Mouse (Mus musculus) brain, embryonic 14.5 days (tissue): ENCODE measurements at regions not wholly inside any gene's neighbourhood (a gene's known extent, or its start where the extent isn't known, plus 50 kb on each side); places are given as distances from the start of the nearest gene placed in this dataset.

Experiments
- CTCF ChIP-seq: fragments of 200-500 bp; IDR thresholded peaks from 2 replicates; pipeline ENCODE4 v1.5.1; 2012; ENCODE audit warnings: inconsistent platforms, mild to moderate bottlenecking, moderate library complexity, borderline replicate concordance; ENCODE audit not compliant: insufficient read depth, insufficient read length; ENCODE audit errors: extremely low read depth
- POLR2A ChIP-seq: fragments of 200-500 bp; IDR thresholded peaks from 2 replicates; pipeline ENCODE4 v1.6.1; 2012; ENCODE audit warnings: mild to moderate bottlenecking, inconsistent platforms, borderline replicate concordance; ENCODE audit not compliant: poor library complexity, insufficient read depth, insufficient read length, severe bottlenecking; ENCODE audit errors: extremely low read depth

GRCm38 (mm10) chr8:30682169-30682568 lies 2746.3 kb upstream of the 5930422O12Rik start:
- no peak for TF ChIP-seq CTCF
- no peak for TF ChIP-seq POLR2A
